Mouse (Mus musculus) C2C12 (cell line): Measurements from ENCODE around the gene Gusb.

Experiments
- CEBPB ChIP-seq: IDR thresholded peaks from one replicate; pipeline ENCODE4 v1.6.1; 2011; ENCODE audit warnings: low read depth, mild to moderate bottlenecking, control low read depth, moderate library complexity
- CTCF ChIP-seq: IDR thresholded peaks from one replicate; pipeline ENCODE4 v1.5.1; 2011; ENCODE audit not compliant: control insufficient read depth, insufficient read depth, insufficient read length
- MAX ChIP-seq: IDR thresholded peaks from one replicate; pipeline ENCODE4 v1.6.1; 2011; ENCODE audit warnings: mild to moderate bottlenecking, control low read depth

GRCm38 (mm10) chr5:129999097-129999496, 3.8 kb downstream of the Gusb start:
- TF ChIP-seq MAX: no peak
- peak; percentile 70 for TF ChIP-seq CTCF
- TF ChIP-seq CEBPB: no peak
